Mouse (Mus musculus): ENCODE measurements at regions not wholly inside any gene's neighbourhood (a gene's known extent, or its start where the extent isn't known, plus 50 kb on each side); places are given as distances from the start of the nearest gene placed in this dataset.

- H3K27ac ChIP-seq, result no peak overlapping the region
- TF ChIP-seq CTCF (IDR thresholded peaks at IDR 0.05), result no peak
- intact Hi-C loops (cut with DNase I), result no loop called here
- H3K4me3 ChIP-seq, result no peak overlapping the region
- DNase-seq, result no peak
Measured at GRCm38 (mm10) chr1:61331456-61331855, 307.2 kb upstream of the Pard3b start.

- intact Hi-C loops (cut with DNase I), result no loop called here
- DNase-seq, result no peak
- no peak for TF ChIP-seq CTCF (IDR thresholded peaks at IDR 0.05)
- H3K27ac ChIP-seq, result no peak overlapping the region
- H3K4me3 ChIP-seq, result no peak overlapping the region
Measured at GRCm38 (mm10) chr1:61331906-61332305, 306.7 kb upstream of the Pard3b start.

GRCm38 (mm10) chr1:61336367-61336766, 302.3 kb upstream of the Pard3b start:
- intact Hi-C loops (cut with DNase I), result no loop called here
- DNase-seq, result no peak
- TF ChIP-seq CTCF (IDR thresholded peaks at IDR 0.05), result no peak
- Histone ChIP-seq H3K4me3 (no peak overlapping the region), H3K27ac (no peak overlapping the region)

GRCm38 (mm10) chr1:61352921-61353320, 285.7 kb upstream of the Pard3b start:
- intact Hi-C loops (cut with DNase I), result no loop called here
- no peak for DNase-seq
- no peak for TF ChIP-seq CTCF (IDR thresholded peaks at IDR 0.05)
- Histone ChIP-seq H3K4me3 (no peak overlapping the region), H3K27ac (no peak overlapping the region)

- no peak for DNase-seq
- H3K4me3 ChIP-seq, result no peak overlapping the region
- H3K27ac ChIP-seq, result no peak overlapping the region
- no peak for TF ChIP-seq CTCF (IDR thresholded peaks at IDR 0.05)
- intact Hi-C loops (cut with DNase I), result no loop called here
Measured at GRCm38 (mm10) chr1:61353481-61353880, 285.1 kb upstream of the Pard3b start.

- Histone ChIP-seq H3K27ac (no peak overlapping the region), H3K4me3 (no peak overlapping the region)
- no peak for DNase-seq
- no peak for TF ChIP-seq CTCF (IDR thresholded peaks at IDR 0.05)
- intact Hi-C loops (cut with DNase I), result no loop called here
Measured at GRCm38 (mm10) chr1:61355241-61355640, 283.4 kb upstream of the Pard3b start.

- intact Hi-C loops (cut with DNase I), result no loop called here
- no peak overlapping the region for H3K27ac ChIP-seq
- DNase-seq, result no peak
- no peak overlapping the region for H3K4me3 ChIP-seq
- TF ChIP-seq CTCF (IDR thresholded peaks at IDR 0.05), result no peak
Measured at GRCm38 (mm10) chr1:61359011-61359930, 279.4 kb upstream of the Pard3b start.

GRCm38 (mm10) chr1:61372581-61372980, 266.0 kb upstream of the Pard3b start:
- intact Hi-C loops (cut with DNase I), result no loop called here
- no peak overlapping the region for H3K27ac ChIP-seq
- no peak for DNase-seq
- TF ChIP-seq CTCF (IDR thresholded peaks at IDR 0.05), result no peak
- no peak overlapping the region for H3K4me3 ChIP-seq

- DNase-seq, result peak; percentile 33
- Histone ChIP-seq H3K27ac (peak overlapping the region; percentile 56), H3K4me3 (peak overlapping the region; percentile 5; the same call in 1 of the 2 replicates)
- intact Hi-C loops (cut with DNase I), result no loop called here
- no peak for TF ChIP-seq CTCF (IDR thresholded peaks at IDR 0.05)
Measured at GRCm38 (mm10) chr1:61373661-61374491, 264.7 kb upstream of the Pard3b start.

- intact Hi-C loops (cut with DNase I), result loop anchor here (5.0 kb wide), 2 partner anchors 79 to 1326 kb away; partner anchors contain the start of gene Nrp2
- H3K4me3 ChIP-seq, result no peak overlapping the region; the same call in 1 of the 2 replicates
- TF ChIP-seq CTCF (IDR thresholded peaks at IDR 0.05), result no peak
- H3K27ac ChIP-seq, result peak overlapping the region; percentile 20; the same call in 1 of the 2 replicates
- DNase-seq, result peak; percentile 24
Measured at GRCm38 (mm10) chr1:61376417-61376816, 262.2 kb upstream of the Pard3b start.

- peak; percentile 86 for TF ChIP-seq CTCF (IDR thresholded peaks at IDR 0.05)
- H3K4me3 ChIP-seq, result peak overlapping the region; percentile 43
- H3K27ac ChIP-seq, result peak overlapping the region; percentile 20; the same call in 1 of the 2 replicates
- DNase-seq, result peak; percentile 74
- intact Hi-C loops (cut with DNase I), result loop anchor here (1.0 to 5.0 kb wide), 3 partner anchors 80 to 1325 kb away; partner anchors contain the start of gene Nrp2
Measured at GRCm38 (mm10) chr1:61377070-61377469, 261.6 kb upstream of the Pard3b start.

GRCm38 (mm10) chr1:61378240-61378639, 260.4 kb upstream of the Pard3b start:
- no peak overlapping the region for H3K4me3 ChIP-seq
- no peak overlapping the region for H3K27ac ChIP-seq
- intact Hi-C loops (cut with DNase I), result loop anchor here (2.0 to 5.0 kb wide), 3 partner anchors 81 to 1324 kb away; partner anchors contain the start of gene Nrp2
- TF ChIP-seq CTCF (IDR thresholded peaks at IDR 0.05), result no peak
- no peak for DNase-seq

Measured in gastrocnemius, adult 2 months (tissue).